ENCODE assay signal across 8 mouse cellular contexts in the genomic region with DNA sequence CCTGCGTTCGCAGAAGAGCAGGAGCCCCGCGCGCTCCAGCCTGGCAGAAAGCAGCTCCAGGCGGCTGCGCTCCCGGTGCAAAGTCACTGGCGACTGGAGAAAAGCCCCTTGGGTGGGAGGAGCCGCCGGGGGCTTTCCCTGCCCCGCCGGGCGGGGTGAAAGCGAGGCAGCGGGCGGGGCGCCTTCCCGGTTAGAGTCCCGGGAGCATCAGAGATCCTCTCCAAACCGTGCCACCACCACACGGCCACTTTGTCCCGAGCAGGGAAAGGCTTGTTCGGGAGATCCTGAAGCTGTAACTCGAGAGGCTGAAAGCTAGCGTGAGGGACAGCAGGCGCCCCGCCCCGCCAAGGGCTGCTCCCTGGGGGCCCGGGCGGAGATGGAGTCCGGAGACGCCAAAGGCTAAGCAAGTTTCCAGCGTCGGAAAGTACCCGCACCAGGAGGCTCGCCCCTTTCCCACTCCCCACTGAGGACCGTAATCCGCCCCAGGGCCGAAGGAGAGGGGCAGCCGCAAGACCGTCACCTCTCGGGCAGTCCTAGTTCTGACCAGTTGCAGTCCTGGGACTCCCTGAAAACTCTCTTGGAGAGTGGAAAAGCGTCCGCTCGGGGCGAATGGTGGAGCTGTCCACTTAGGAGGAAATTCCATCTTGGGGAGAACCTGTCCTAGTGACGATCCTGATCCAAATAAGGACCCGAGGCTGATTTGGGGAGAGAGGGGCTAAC. TPM values are rescaled to one million over a fixed set of nuclear protein-coding genes. Genes with fewer than 3 reads are reported as not detected.
DNase-seq lines count a peak whose midpoint lies in the region; ATAC-seq and TF ChIP-seq lines count a peak whose summit lies in the region.

Gene Ankrd33b (minus strand): TSS at position 246 of the 720 bp plus-strand sequence.

- peak within 1 kb of the TSS; percentile 12; the same call in 1 of the 2 replicates for H3K27ac ChIP-seq in MEL (ENCODE audit: control insufficient read depth, low read depth, low read length)
- no peak within 1 kb of the TSS for H3K27ac ChIP-seq in forebrain, embryonic 13.5 days
- H3K27ac ChIP-seq in lung, embryonic 16.5 days (ENCODE audit: low read length): no peak within 1 kb of the TSS

- peak; percentile 43 to 58; a peak in 2 of 4 replicates for TF ChIP-seq POLR2A in MEL (IDR thresholded peaks at IDR 0.05; ENCODE audit: control insufficient read depth in 1 of 2, insufficient read depth in 1 of 2, low read depth in 1 of 2, low read length in 2 of 2, poor library complexity in 1 of 2)

- intact Hi-C loops in heart, postnatal 36 days (cut with DNase I): loop anchor here (1.0 to 2.0 kb wide), 3 partner anchors 47 to 85 kb away; partner anchors contain the start of gene Ropn1l

- DNase-seq in 3134 (ENCODE audit: extremely low read depth, insufficient read length, low spot score): peak; percentile 86
- peak; percentile 75 for DNase-seq in MEL (ENCODE audit: low read depth, low spot score)
- peak; percentile 75 to 81 for DNase-seq in heart, postnatal 36 days
- no peak for DNase-seq in layer of hippocampus, adult 8-10 months (ENCODE audit: low spot score in 2 of 2)
- peak; percentile 87 for DNase-seq in retina, postnatal 1 day
- no peak for DNase-seq in c-Kit-positive CD71-positive TER-119-positive erythroid progenitor cells, embryonic 14.5 days (ENCODE audit: low spot score)

- TF ChIP-seq CTCF in MEL (IDR thresholded peaks at IDR 0.05 in 2 of 3, conservative IDR thresholded peaks at IDR 0.05 in 1 of 3; ENCODE audit: control insufficient read depth in 1 of 3, insufficient read depth in 1 of 3, low read depth in 2 of 3, low read length in 3 of 3, poor library complexity in 1 of 3, severe bottlenecking in 1 of 3): no peak

- peak within 1 kb of the TSS; percentile 68 for H3K9ac ChIP-seq in MEL (ENCODE audit: control insufficient read depth, low read depth, low read length, poor library complexity, severe bottlenecking)
- H3K9ac ChIP-seq in forebrain, embryonic 13.5 days: peak within 1 kb of the TSS; percentile 65
- H3K9ac ChIP-seq in lung, embryonic 16.5 days (ENCODE audit: low read length): peak within 1 kb of the TSS; percentile 73

- TF ChIP-seq EP300 in MEL (IDR thresholded peaks at IDR 0.05; ENCODE audit: low read depth in 1 of 2, low read length in 2 of 2): no peak

- H3K9me3 ChIP-seq in MEL (replicated peaks; ENCODE audit: insufficient read depth, low read length): no peaks in the 10 kb centered on the region
- no peaks in the 10 kb centered on the region for H3K9me3 ChIP-seq in forebrain, embryonic 13.5 days (replicated peaks)
- H3K9me3 ChIP-seq in lung, embryonic 16.5 days (ENCODE audit: control insufficient read depth, low read length): no peaks in the 10 kb centered on the region

- under 1% methylated on average over 49 of the region's 49 CpGs for WGBS in forebrain, embryonic 13.5 days
- WGBS in lung, embryonic 16.5 days: under 1% methylated on average over 49 of the region's 49 CpGs

- H3K36me3 ChIP-seq in MEL (ENCODE audit: control insufficient read depth in 1 of 2, insufficient read depth in 2 of 2, low read length in 2 of 2): peaks cover 0 to 36% of the 10 kb centered on the region in 2 experiments; a peak in 2 of 4 replicates
- no peaks in the 10 kb centered on the region for H3K36me3 ChIP-seq in forebrain, embryonic 13.5 days (ENCODE audit: poor library complexity, severe bottlenecking)
- H3K36me3 ChIP-seq in lung, embryonic 16.5 days (ENCODE audit: control insufficient read depth, insufficient read depth, low read length): no peaks in the 10 kb centered on the region

- H3K27me3 ChIP-seq in MEL (ENCODE audit: control insufficient read depth in 1 of 2, insufficient read depth in 2 of 2, low read length in 2 of 2): no peaks in the 10 kb centered on the region
- peaks cover 77% of the 10 kb centered on the region for H3K27me3 ChIP-seq in forebrain, embryonic 13.5 days
- H3K27me3 ChIP-seq in lung, embryonic 16.5 days (ENCODE audit: control insufficient read depth, insufficient read depth, low read depth, low read length): peaks cover 27% of the 10 kb centered on the region

- H3K4me3 ChIP-seq in MEL (ENCODE audit: control insufficient read depth in 1 of 2, insufficient read depth in 1 of 2, low read depth in 2 of 2, low read length in 2 of 2): peak within 1 kb of the TSS; percentile 66 to 87
- H3K4me3 ChIP-seq in forebrain, embryonic 13.5 days: peak within 1 kb of the TSS; percentile 62
- H3K4me3 ChIP-seq in lung, embryonic 16.5 days (ENCODE audit: low read length): peak within 1 kb of the TSS; percentile 72

- no peak for TF ChIP-seq RAD21 in MEL (IDR thresholded peaks at IDR 0.05; ENCODE audit: low read depth, low read length)

- H3K4me2 ChIP-seq in forebrain, embryonic 13.5 days: peak within 1 kb of the TSS; percentile 100
- H3K4me2 ChIP-seq in lung, embryonic 16.5 days (ENCODE audit: low read depth, low read length): peak within 1 kb of the TSS; percentile 100

- H3K79me2 ChIP-seq in MEL (ENCODE audit: control insufficient read depth, insufficient read depth, low read length, poor library complexity): peaks cover 31% of the 10 kb centered on the region

- H3K4me1 ChIP-seq in MEL (ENCODE audit: control insufficient read depth in 1 of 2, insufficient read depth in 2 of 2, low read length in 2 of 2): peaks cover 3 to 48% of the 10 kb centered on the region in 2 experiments; a peak in 3 of 4 replicates
- peaks cover 26% of the 10 kb centered on the region for H3K4me1 ChIP-seq in forebrain, embryonic 13.5 days
- H3K4me1 ChIP-seq in lung, embryonic 16.5 days (replicated peaks; ENCODE audit: control insufficient read depth, insufficient read depth, low read length): peaks cover 24% of the 10 kb centered on the region

- peak; percentile 67 for ATAC-seq in forebrain, embryonic 13.5 days
- peak; percentile 70 for ATAC-seq in lung, embryonic 16.5 days (ENCODE audit: low read depth)

TF ChIP-seq in MEL, 35 proteins besides CTCF, POLR2A, EP300 and RAD21:
- TF ChIP-seq MXI1 (IDR thresholded peaks at IDR 0.05; ENCODE audit: low read depth, low read length): peak; percentile 16; the same call in 1 of the 2 replicates
- TF ChIP-seq TCF12 (IDR thresholded peaks at IDR 0.05; ENCODE audit: low read depth, low read length): 0 out of 2 replicates have a peak, but pooled peaks have one; percentile 43
- TF ChIP-seq HCFC1 (IDR thresholded peaks at IDR 0.05; ENCODE audit: low read depth, low read length): 0 out of 2 replicates have a peak, but pooled peaks have one; percentile 1
- TF ChIP-seq ZKSCAN1 (IDR thresholded peaks at IDR 0.05; ENCODE audit: low read depth, low read length): no peak
- no peak for TF ChIP-seq E2F4 (IDR thresholded peaks at IDR 0.05; ENCODE audit: borderline replicate concordance, low read depth, low read length)
- 0 out of 2 replicates have a peak, but pooled peaks have one; percentile 6 for TF ChIP-seq ETS1 (IDR thresholded peaks at IDR 0.05; ENCODE audit: low read depth, low read length)
- TF ChIP-seq NRF1 (IDR thresholded peaks at IDR 0.05; ENCODE audit: insufficient read depth, low read depth, low read length, poor library complexity, severe bottlenecking): peak; percentile 50; the same call in 1 of the 2 replicates
- peak; percentile 59 for TF ChIP-seq NELFE (IDR thresholded peaks at IDR 0.05; ENCODE audit: low read depth, low read length)
- TF ChIP-seq MAZ (IDR thresholded peaks at IDR 0.05; ENCODE audit: low read depth, low read length): peak; percentile 88; the same call in 1 of the 2 replicates

RNA-seq across cellular contexts. Expression of gene Ankrd33b, which starts in this region (rescaled TPM):
- 12.0 and 16.1 TPM in 2 replicates for total RNA-seq in MEL (2012; rRNA removed)
- 10 to 100 TPM in 1 of 2 experiments, not detected in 1; 11.1 TPM for polyA plus RNA-seq in MEL (2012; ENCODE audit: insufficient read depth in 1 of 2, insufficient read length in 2 of 2, low read depth in 1 of 2, low replicate concordance in 2 of 2, missing spikeins in 1 of 2)
- 0.34 and 0.42 TPM in 2 replicates for polyA plus RNA-seq in forebrain, embryonic 13.5 days (2015; fragmentation: Nextera tagmentation; extraction: Ambion mirVana)
- total RNA-seq in heart, postnatal 36 days (2021): 10 to 100 TPM; 22.9 to 32.0 TPM
- 10 to 100 TPM; 60.2 to 64.2 (median 61.8) TPM for total RNA-seq in layer of hippocampus, adult 8-10 months (2022)
- polyA plus RNA-seq in lung, embryonic 16.5 days (2015; fragmentation: Nextera tagmentation; extraction: Ambion mirVana): 3.5 and 3.9 TPM in 2 replicates

Comparison
In these comparisons a context has a peak if more than half of its experiments do, and no peak if none do; other contexts are left out.
1. Peak in ATAC-seq, H3K4me3 ChIP-seq, H3K9ac ChIP-seq and H3K4me2 ChIP-seq in forebrain, embryonic 13.5 days; RNA of the gene not detected or under 1 TPM.
2. DNase-seq: peak in 3134 (single experiment), MEL (single experiment), heart, postnatal 36 days (2 of 2) and retina, postnatal 1 day (single experiment); none in layer of hippocampus, adult 8-10 months (0 of 2) and c-Kit-positive CD71-positive TER-119-positive erythroid progenitor cells, embryonic 14.5 days (single experiment).
3. Peak in every context shown above with its lines, with median percentiles within 50 percentile points of each other: H3K4me3 ChIP-seq and H3K9ac ChIP-seq.